Mouse (Mus musculus): ENCODE results near the gene Trim8.

DNA sequence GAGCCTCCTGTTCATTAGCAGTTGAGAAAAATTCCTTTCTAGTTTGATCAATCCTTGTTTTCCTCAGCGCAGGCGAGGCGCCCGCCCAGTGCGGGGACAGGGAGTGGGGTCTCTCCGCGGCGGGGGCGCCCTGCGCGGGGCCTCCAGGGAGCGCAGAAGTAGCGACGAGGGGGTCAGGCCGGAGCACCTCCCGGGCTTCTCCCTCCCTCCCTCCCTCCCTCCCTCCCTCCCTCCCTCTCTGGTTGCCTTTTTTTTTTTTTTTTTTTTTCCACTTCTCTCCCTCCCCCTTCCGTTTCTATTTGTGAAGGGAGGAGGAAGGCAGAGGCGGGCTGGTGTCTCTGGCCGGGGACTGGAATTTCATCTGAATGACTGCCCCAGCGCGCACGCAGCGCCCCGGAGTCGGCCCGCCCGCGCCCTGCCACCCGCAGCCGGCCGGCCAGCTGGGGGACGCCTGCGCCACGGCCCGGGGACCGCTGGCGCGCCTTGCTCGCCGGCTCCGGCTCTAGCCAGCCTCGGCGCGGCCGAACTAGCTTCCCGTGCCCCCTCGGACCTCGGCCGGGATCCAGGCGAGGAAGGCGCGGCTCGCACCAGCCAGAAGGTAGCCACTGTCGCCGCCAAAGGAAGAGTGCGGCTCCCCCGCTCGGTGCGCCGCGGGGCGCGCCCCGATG lies at the start of gene Trim8:
- TF ChIP-seq EP300 (IDR thresholded peaks at IDR 0.05; ENCODE audit: low read depth), result no peak
- no peak for TF ChIP-seq CTCF (IDR thresholded peaks at IDR 0.05; ENCODE audit: low read depth)

All from liver, embryonic 14.5 days (tissue).